Mouse (Mus musculus) layer of hippocampus, adult 2 months (tissue): Measurements from ENCODE around the gene Aanat. TPM values are rescaled to one million over a fixed set of nuclear protein-coding genes. Genes with fewer than 3 reads are reported as not detected.
"Not testable (repeated sequence)": the region's sequence is repeated elsewhere in the genome, so short reads cannot be mapped to it uniquely, and the experiment has no call there.

ENCODE experiments used
- DNase-seq, 2 experiments: peaks; one replicate each; pipeline ENCODE4 v3.0.0; 2022; ENCODE audit warnings: low spot score in 2 of 2
- H3K27ac ChIP-seq: fragments of 200-600 bp; 2 replicates; pipeline ENCODE4 v1.8.1; 2022
- H3K4me3 ChIP-seq: fragments of 200-600 bp; 2 replicates; pipeline ENCODE4 v1.8.1; 2022; ENCODE audit warnings: mild to moderate bottlenecking
- CTCF ChIP-seq: fragments of 200-600 bp; conservative IDR thresholded peaks from 2 replicates; pipeline ENCODE4 v1.8.1; 2022; ENCODE audit warnings: antibody characterized with exemption, mild to moderate bottlenecking, moderate library complexity
- total RNA-seq, 2 experiments: library from RNA; stranded (reverse); gene quantifications; 2 replicates each; pipeline ENCODE4 v1.2.3; 2021

The Aanat gene
- total RNA-seq, 2 experiments from 2014 or later, result 0.27 to 1.2 TPM

DNA sequence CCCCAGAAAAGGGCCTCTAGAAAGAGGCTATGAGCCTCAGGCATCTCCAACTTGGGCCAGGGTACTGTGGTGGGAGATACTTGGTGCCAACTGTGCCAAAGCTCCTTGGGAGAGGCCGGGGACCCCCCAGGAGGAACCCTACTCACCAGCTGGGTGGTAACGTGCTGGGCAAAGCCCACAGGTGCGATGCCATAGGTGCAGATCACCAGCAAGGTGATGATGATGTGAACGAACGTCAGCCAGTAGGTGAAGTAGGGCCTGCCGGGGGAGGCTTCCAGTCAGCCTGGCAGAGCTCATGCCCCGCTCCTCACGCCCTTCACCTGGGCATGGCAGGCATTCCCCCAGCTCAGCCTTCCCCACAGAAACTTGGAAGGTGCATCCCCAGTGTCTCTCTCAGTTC, 15.8 kb downstream of the Aanat start:
- no peak for DNase-seq
- TF ChIP-seq CTCF, result no peak
- Histone ChIP-seq H3K4me3 (no peak overlapping the region), H3K27ac (no peak overlapping the region)

GRCm38 (mm10) chr11:116603339-116603738, 17.1 kb downstream of the Aanat start:
- H3K4me3 ChIP-seq, result no peak overlapping the region
- no peak overlapping the region for H3K27ac ChIP-seq
- TF ChIP-seq CTCF, result peak; percentile 65
- DNase-seq, result no peak

DNA sequence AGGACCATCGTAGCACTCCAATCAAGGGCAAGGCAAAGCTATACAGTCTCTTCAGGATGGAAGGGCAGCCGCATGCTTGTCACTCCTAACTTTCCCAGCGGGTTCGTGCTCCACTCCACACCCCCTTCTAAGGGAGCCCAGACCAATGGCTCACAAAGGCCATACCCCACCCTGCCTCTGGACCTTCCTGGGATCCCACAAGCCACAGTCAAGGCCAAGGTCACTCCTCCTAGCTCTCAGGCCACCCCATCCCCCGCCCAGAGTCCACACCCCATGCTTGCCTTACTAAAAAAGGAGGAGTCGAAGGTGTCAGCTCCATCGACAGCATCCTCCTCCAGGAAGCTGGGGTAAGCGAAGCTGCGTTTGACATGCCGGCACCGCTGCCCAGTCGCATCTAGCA, 17.9 kb downstream of the Aanat start:
- no peak for TF ChIP-seq CTCF
- DNase-seq, result no peak
- H3K27ac ChIP-seq, result no peak overlapping the region

GRCm38 (mm10) chr11:116607717-116608116, 21.5 kb downstream of the Aanat start:
- no peak overlapping the region for H3K4me3 ChIP-seq
- DNase-seq, result no peak
- no peak overlapping the region for H3K27ac ChIP-seq
- no peak for TF ChIP-seq CTCF

More for the DNA sequence above, 17.9 kb downstream of the Aanat start:
- no peak overlapping the region for H3K4me3 ChIP-seq

GRCm38 (mm10) chr11:116609965-116610630, 23.9 kb downstream of the Aanat start:
- DNase-seq, result no peak
- no peak for TF ChIP-seq CTCF
- Histone ChIP-seq H3K4me3 (no peak overlapping the region), H3K27ac (no peak overlapping the region)

- DNase-seq, H3K27ac ChIP-seq: not testable (repeated sequence)
Measured at GRCm38 (mm10) chr11:116611168-116611567, 24.9 kb downstream of the Aanat start.

GRCm38 (mm10) chr11:116611883-116612282, 25.7 kb downstream of the Aanat start:
- TF ChIP-seq CTCF, result no peak
- Histone ChIP-seq H3K27ac (no peak overlapping the region), H3K4me3 (no peak overlapping the region)
- DNase-seq, result no peak

More at GRCm38 (mm10) chr11:116611168-116611567, 24.9 kb downstream of the Aanat start:
- not testable (repeated sequence) for H3K4me3 ChIP-seq

GRCm38 (mm10) chr11:116612554-116612953, 26.3 kb downstream of the Aanat start:
- DNase-seq, result no peak
- no peak overlapping the region for H3K27ac ChIP-seq
- no peak for TF ChIP-seq CTCF
- no peak overlapping the region for H3K4me3 ChIP-seq

DNA sequence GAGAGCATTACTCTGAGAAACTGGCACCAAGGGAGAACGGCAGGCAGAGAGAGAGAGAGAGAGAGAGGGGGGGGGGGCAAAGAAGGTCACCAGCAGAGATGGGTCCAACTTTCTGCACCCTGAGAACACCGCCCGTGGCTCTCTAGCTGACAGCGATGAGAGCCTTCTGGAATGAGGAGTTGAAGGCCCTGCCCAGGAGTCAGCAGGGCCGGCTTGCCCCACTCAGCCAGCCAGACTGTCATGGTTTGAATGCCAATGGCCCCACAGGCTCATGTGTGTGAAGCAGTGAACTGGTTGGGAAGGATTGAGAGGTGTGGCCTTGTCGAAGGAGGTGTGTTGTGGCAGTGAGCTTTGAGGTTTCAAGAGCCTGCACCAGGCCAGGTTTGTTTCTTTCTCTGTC, 27.0 kb downstream of the Aanat start:
- Histone ChIP-seq H3K4me3 (no peak overlapping the region), H3K27ac (no peak overlapping the region)
- DNase-seq, result no peak
- TF ChIP-seq CTCF, result no peak

DNA sequence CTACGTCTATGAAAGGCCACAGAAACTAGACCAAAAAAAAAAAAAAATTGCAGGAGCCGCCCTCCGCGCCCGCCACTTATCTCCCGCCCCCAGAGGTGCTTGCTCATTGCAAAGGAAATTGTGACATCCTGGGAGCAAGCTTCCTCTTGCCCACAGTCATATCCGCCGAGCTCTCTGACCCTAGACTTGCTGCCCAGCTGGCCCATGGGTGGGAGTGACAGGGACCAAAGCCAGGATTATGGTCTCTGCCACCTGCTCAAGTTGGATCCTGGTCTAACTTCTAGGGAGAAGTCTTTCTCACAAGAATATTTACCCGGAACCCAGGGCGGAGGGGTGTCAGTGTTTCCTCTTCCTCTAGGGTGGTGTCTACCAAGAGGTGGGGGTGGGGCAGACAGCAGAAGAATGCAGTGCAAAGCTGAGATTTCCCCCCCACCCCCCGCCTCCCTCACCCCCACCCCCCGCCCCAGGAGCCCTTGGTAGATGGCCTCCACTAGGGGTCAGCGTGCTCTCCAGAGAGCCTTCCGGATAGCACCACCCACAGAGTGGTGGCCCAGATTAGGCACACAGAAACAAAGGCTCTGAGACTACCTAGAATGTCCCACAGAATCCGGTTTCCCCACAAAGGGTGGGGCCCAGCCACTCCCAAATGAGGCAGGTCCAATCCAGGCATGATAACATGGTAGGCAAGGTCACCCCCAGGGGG, 29.7 kb downstream of the Aanat start:
- H3K4me3 ChIP-seq, result no peak overlapping the region
- TF ChIP-seq CTCF, result peak; percentile 56
- peak overlapping the region; percentile 60; the same call in 1 of the 2 replicates for H3K27ac ChIP-seq
- no peak for DNase-seq

DNA sequence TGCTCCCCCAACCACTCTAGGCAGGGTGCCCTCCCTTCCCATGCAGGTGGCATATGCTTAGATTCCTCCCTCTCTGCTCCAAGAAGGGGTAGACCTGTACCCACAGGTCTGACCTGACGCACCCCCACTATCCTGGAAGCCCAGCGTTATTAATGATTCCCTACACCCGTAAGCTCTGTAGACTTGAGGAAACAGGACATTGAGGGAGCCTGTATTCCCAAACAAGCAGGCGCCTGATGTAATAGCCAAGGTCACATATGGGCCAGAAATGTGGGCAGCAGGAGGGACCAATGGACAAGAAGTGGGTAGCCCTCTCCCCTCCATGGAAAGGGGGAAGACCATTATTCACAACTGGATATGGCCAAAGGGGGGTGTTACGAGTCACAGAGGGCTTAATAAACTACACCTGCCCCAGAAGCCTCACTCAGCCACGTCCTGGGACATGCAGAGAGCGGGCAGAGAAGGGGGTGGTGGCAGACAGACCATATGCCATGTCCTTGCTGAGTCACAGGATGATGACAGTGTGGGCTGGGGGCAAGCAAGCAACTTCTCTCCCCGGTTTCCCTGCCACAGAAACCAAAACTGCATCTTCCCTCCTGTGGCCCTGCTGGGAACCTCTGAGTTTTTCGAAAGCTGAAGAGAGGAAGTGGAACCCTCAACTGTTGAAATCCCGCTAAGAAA, 30.3 kb downstream of the Aanat start:
- DNase-seq, result no peak
- TF ChIP-seq CTCF, result no peak
- H3K4me3 ChIP-seq, result no peak overlapping the region
- H3K27ac ChIP-seq, result peak overlapping the region; percentile 60; the same call in 1 of the 2 replicates

DNA sequence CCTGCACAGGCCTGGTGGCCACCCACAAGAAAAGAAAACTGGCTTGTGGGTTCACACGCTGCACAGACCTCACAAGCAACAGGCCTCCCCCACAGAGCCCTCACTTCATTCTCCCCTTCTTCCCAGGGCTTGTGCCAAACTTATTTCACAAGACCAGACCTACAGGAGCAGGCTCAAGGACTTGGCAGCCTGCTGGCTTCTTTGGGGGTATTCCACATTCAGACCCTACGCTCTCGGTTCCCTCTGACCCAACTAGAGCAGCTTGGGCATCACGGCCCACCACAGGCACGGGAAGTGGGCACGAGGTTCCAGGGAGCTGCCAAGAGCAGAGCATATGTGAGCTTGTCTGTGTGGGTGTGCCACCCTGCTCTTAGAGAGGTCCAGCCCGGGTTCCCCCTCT, 31.4 kb downstream of the Aanat start:
- no peak for TF ChIP-seq CTCF
- DNase-seq, result no peak
- Histone ChIP-seq H3K4me3 (no peak overlapping the region), H3K27ac (no peak overlapping the region)

DNA sequence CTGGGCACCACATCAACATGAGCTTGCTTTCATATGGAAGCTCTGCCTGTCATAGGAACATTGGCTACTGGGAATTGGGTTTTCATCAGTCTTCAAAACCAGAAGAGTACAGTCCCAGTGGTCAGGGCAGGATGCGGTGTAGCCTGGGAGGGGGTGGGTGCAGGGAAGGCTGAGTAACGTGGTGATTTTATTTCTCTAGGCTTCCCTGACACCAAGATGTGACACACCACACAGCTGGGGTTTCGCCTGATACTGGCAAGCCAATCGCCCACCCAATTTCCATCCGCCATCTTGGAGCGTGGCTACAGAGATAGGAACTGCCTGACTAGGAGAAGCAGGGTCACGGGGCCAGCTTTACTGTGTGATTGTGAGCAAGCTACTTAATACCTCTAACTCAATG, 32.4 kb downstream of the Aanat start:
- Histone ChIP-seq H3K4me3 (no peak overlapping the region), H3K27ac (no peak overlapping the region)
- DNase-seq, result no peak
- no peak for TF ChIP-seq CTCF
